Mouse (Mus musculus) thymus, adult 2 months (tissue): ENCODE measurements around the gene 3830406C13Rik. TPM values are rescaled to one million over a fixed set of nuclear protein-coding genes. Genes with fewer than 3 reads are reported as not detected.
"Not testable (repeated sequence)": the region's sequence is repeated elsewhere in the genome, so short reads cannot be mapped to it uniquely, and the experiment has no call there.

ENCODE experiments used
- DNase-seq: peaks from one replicate; pipeline ENCODE4 v3.0.0; 2021
- H3K27ac ChIP-seq: fragments of 200-500 bp; 2 replicates; pipeline ENCODE4 v1.5.1; 2012; ENCODE audit warnings: low read length, control low read depth; ENCODE audit not compliant: control insufficient read depth, insufficient read depth
- H3K27me3 ChIP-seq: fragments of 200-500 bp; 2 replicates; pipeline ENCODE4 v1.6.1; 2012; ENCODE audit warnings: mild to moderate bottlenecking, low read length, moderate library complexity, mixed read lengths; ENCODE audit not compliant: control insufficient read depth, insufficient read depth
- H3K36me3 ChIP-seq: fragments of 200-500 bp; 2 replicates; pipeline ENCODE4 v1.6.1; 2012; ENCODE audit warnings: mild to moderate bottlenecking, low read length, moderate library complexity; ENCODE audit not compliant: control insufficient read depth, insufficient read depth
- H3K4me1 ChIP-seq: fragments of 200-500 bp; replicated peaks from 2 replicates; pipeline ENCODE4 v1.6.1; 2012; ENCODE audit warnings: low read length; ENCODE audit not compliant: control insufficient read depth, insufficient read depth
- H3K4me3 ChIP-seq: fragments of 200-500 bp; 2 replicates; pipeline ENCODE4 v1.5.1; 2012; ENCODE audit warnings: mild to moderate bottlenecking, low read length, control low read depth, moderate library complexity; ENCODE audit not compliant: control insufficient read depth, insufficient read depth
- CTCF ChIP-seq: fragments of 200-500 bp; IDR thresholded peaks from 2 replicates; pipeline ENCODE4 v1.5.1; 2012; ENCODE audit warnings: mild to moderate bottlenecking, control low read depth, low read length, moderate library complexity, borderline replicate concordance; ENCODE audit not compliant: control insufficient read depth, poor library complexity, insufficient read depth; ENCODE audit errors: extremely low read depth
- POLR2A ChIP-seq: fragments of 200-500 bp; IDR thresholded peaks from 2 replicates; pipeline ENCODE4 v1.6.1; 2012; ENCODE audit warnings: mild to moderate bottlenecking, low read length, control low read depth, moderate library complexity; ENCODE audit not compliant: control insufficient read depth, poor library complexity, insufficient read depth; ENCODE audit errors: extremely low read depth
- WGBS: fragments of 180-500 bp; shearing (Covaris S2); methylation state at CpG from one replicate; pipeline ENCODE4 v1.1.7; 2018; 5-methylcytosine and 5-hydroxymethylcytosine counted together
- polyA plus RNA-seq: library from polyadenylated mRNA; depleted of rRNA; stranded (reverse); fragments of >200 nt; gene quantifications from 2 replicates; pipeline ENCODE4 v1.2.3, GENCODE M21; 2012; rRNA removed

The 3830406C13Rik gene
- polyA plus RNA-seq: 4.4 and 5.5 TPM in 2 replicates

- Histone ChIP-seq H3K4me1 (no peaks in the 10 kb centered on the region), H3K36me3 (0 out of 2 replicates have a peak, but pooled peaks cover 3% of the 10 kb centered on the region), H3K27me3 (no peaks in the 10 kb centered on the region), H3K27ac (peak within 1 kb of the TSS; percentile 46; the same call in 1 of the 2 replicates), H3K4me3 (peak within 1 kb of the TSS; percentile 91)
- DNase-seq: peak; percentile 78
- peak; percentile 90 for TF ChIP-seq POLR2A
- TF ChIP-seq CTCF: no peak
- WGBS: under 1% methylated on average over 48 of the region's 48 CpGs
Observed at GRCm38 (mm10) chr14:12284141-12284912, at the start of gene 3830406C13Rik. TSS of gene 3830406C13Rik (plus strand) at chr14:12284173.

DNA sequence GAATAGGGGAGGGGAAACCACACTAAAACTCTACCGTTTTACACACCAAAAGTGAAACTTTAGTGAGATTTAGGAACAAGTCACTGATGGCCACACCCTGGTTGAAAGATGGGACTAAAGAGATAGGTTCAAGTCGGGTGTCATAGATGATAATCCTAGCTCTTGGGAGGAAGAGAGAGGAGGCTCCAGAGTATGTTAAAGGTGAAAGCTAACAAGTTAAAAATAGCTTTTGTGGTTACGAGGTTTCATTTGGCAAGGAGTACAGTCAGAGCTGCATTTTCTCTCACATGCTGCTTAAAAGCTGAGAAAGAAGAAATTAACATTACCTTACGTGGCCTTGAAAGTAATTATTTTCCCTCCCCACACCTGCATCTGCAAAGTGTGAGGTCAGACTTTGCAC, 40.2 kb upstream of the 3830406C13Rik start:
- Histone ChIP-seq H3K4me3 (no peak overlapping the region), H3K27ac (no peak overlapping the region), H3K36me3 (no peaks in the 10 kb centered on the region), H3K27me3 (no peaks in the 10 kb centered on the region), H3K4me1 (no peaks in the 10 kb centered on the region)
- no peak for DNase-seq
- WGBS: 8% methylated on average over 4 of the region's 4 CpGs
- no peak for TF ChIP-seq POLR2A

DNA sequence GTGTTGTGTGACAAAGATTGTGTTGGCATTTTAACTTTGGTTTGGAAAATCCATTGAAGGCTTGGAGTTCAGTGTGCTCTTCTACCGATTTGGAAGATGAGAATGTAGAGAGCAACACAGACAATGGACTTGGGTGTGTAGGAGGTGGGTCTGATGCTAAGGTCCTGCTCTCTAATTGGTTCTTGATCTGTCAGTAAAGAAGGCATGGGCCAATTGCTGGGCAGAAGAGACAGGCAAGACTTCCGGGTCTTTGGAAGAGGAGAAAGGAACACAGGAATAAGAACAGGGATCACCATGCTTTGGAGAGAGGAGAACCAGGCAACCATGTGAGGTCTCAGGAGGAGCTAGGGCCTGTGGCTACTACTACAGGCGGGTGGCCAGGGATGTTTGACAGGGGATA, 7.9 kb upstream of the 3830406C13Rik start:
- no peak for TF ChIP-seq CTCF
- TF ChIP-seq POLR2A: no peak
- H3K4me1 ChIP-seq: no peaks in the 10 kb centered on the region
- no peak for DNase-seq
- no peaks in the 10 kb centered on the region for H3K36me3 ChIP-seq
- H3K4me3 ChIP-seq: no peak overlapping the region
- WGBS: 73% methylated on average over 3 of the region's 3 CpGs
- no peaks in the 10 kb centered on the region for H3K27me3 ChIP-seq
- no peak overlapping the region for H3K27ac ChIP-seq

- 88% methylated on average over 6 of the region's 6 CpGs for WGBS
- no peak for DNase-seq
- Histone ChIP-seq H3K4me3 (peak within 1 kb of the TSS; percentile 91), H3K27ac (peak within 1 kb of the TSS; percentile 46; the same call in 1 of the 2 replicates), H3K36me3 (0 out of 2 replicates have a peak, but pooled peaks cover 3% of the 10 kb centered on the region), H3K4me1 (no peaks in the 10 kb centered on the region), H3K27me3 (no peaks in the 10 kb centered on the region)
- TF ChIP-seq CTCF: no peak
- TF ChIP-seq POLR2A: no peak
Observed at GRCm38 (mm10) chr14:12283641-12284040, 332 bp upstream of the 3830406C13Rik start, which contains the start of gene Gm49355. TSS of gene Gm49355 (plus strand) at chr14:12283976.

- not testable (repeated sequence) for H3K4me3 ChIP-seq, H3K4me1 ChIP-seq, H3K27me3 ChIP-seq, H3K36me3 ChIP-seq, H3K27ac ChIP-seq, DNase-seq
Observed at GRCm38 (mm10) chr14:12289747-12290146, 5.8 kb downstream of the 3830406C13Rik start.

DNA sequence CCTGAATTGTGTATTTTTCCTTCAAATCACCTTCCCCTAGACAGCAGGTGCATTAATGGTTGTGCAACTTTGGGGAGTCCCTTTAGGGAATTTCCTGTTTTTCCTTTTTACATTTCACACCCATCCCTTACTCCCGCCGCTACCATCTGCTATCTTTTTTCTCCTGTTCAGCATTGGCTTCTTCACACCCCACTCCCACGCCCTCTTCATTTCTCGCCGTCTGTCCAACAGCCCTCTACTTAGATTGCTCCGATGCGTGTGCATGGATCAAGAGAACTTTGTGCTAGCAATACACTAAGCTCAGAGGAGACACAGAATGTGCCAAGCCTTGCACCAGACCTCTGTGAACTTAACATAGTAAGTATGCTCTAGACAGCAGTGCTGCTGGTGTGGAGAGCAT, 12.4 kb downstream of the 3830406C13Rik start:
- 96% methylated on average over 7 of the region's 7 CpGs for WGBS
- TF ChIP-seq POLR2A (no peak), CTCF (no peak)
- Histone ChIP-seq H3K27ac (no peak overlapping the region), H3K4me3 (no peak overlapping the region), H3K27me3 (no peaks in the 10 kb centered on the region), H3K36me3 (no peaks in the 10 kb centered on the region), H3K4me1 (no peaks in the 10 kb centered on the region)
- DNase-seq: no peak

- Histone ChIP-seq H3K4me1 (no peaks in the 10 kb centered on the region), H3K27ac (no peak overlapping the region), H3K4me3 (no peak overlapping the region), H3K27me3 (no peaks in the 10 kb centered on the region), H3K36me3 (no peaks in the 10 kb centered on the region)
- TF ChIP-seq CTCF: no peak
- no peak for DNase-seq
Observed at GRCm38 (mm10) chr14:12299171-12299570, 15.2 kb downstream of the 3830406C13Rik start.
